Mouse (Mus musculus): ENCODE measurements around the gene Pptc7. TPM values are rescaled to one million over a fixed set of nuclear protein-coding genes. Genes with fewer than 3 reads are reported as not detected.

Gene Pptc7
- polyA plus RNA-seq, 1 experiment from 2014 or later = 13.0 TPM

GRCm38 (mm10) chr5:122302810-122303745 lies 18.9 kb downstream of the Pptc7 start:
- Histone ChIP-seq H3K27me3 (replicated peaks; ENCODE audit: control insufficient read depth, insufficient read depth, low read length) (no peaks in the 10 kb centered on the region), H3K9ac (ENCODE audit: low read depth, low read length) (no peak overlapping the region), H3K4me1 (replicated peaks; ENCODE audit: control insufficient read depth, insufficient read depth, low read length) (peaks cover 15% of the 10 kb centered on the region; the same call in 1 of the 2 replicates), H3K9me3 (ENCODE audit: control insufficient read depth) (no peaks in the 10 kb centered on the region), H3K36me3 (ENCODE audit: control insufficient read depth, insufficient read depth) (peaks cover 6% of the 10 kb centered on the region; the same call in 1 of the 2 replicates), H3K4me3 (ENCODE audit: low read depth, low read length) (no peak overlapping the region), H3K27ac (ENCODE audit: low read depth, low read length) (peak overlapping the region; percentile 71), H3K4me2 (replicated peaks; ENCODE audit: low read depth) (peak overlapping the region; percentile 18; the same call in 1 of the 2 replicates)
- ATAC-seq = peak; percentile 82
- TF ChIP-seq CTCF (IDR thresholded peaks at IDR 0.05; ENCODE audit: low read depth) = peak; percentile 73
- WGBS = 33% methylated on average over 17 of the region's 17 CpGs

- 71% methylated on average over 7 of the region's 7 CpGs for WGBS
- TF ChIP-seq CTCF (IDR thresholded peaks at IDR 0.05; ENCODE audit: low read depth) = no peak
- Histone ChIP-seq H3K4me1 (replicated peaks; ENCODE audit: control insufficient read depth, insufficient read depth, low read length) (peaks cover 15% of the 10 kb centered on the region; the same call in 1 of the 2 replicates), H3K36me3 (ENCODE audit: control insufficient read depth, insufficient read depth) (peaks cover 14% of the 10 kb centered on the region; the same call in 1 of the 2 replicates), H3K4me2 (replicated peaks; ENCODE audit: low read depth) (no peak overlapping the region), H3K4me3 (ENCODE audit: low read depth, low read length) (no peak overlapping the region), H3K27ac (ENCODE audit: low read depth, low read length) (peak overlapping the region; percentile 71; the same call in 1 of the 2 replicates), H3K9me3 (ENCODE audit: control insufficient read depth) (no peaks in the 10 kb centered on the region), H3K9ac (ENCODE audit: low read depth, low read length) (no peak overlapping the region), H3K27me3 (replicated peaks; ENCODE audit: control insufficient read depth, insufficient read depth, low read length) (no peaks in the 10 kb centered on the region)
- ATAC-seq = no peak
Observed at GRCm38 (mm10) chr5:122303937-122304336, 19.8 kb downstream of the Pptc7 start.

- no peak overlapping the region for H3K4me3 ChIP-seq (ENCODE audit: low read depth, low read length)
- H3K27ac ChIP-seq (ENCODE audit: low read depth, low read length) = 0 out of 2 replicates have a peak overlapping the region, but pooled peaks have one; percentile 41
- WGBS = 73% methylated on average over 6 of the region's 6 CpGs
- H3K4me2 ChIP-seq (replicated peaks; ENCODE audit: low read depth) = no peak overlapping the region
- H3K9me3 ChIP-seq (ENCODE audit: control insufficient read depth) = no peaks in the 10 kb centered on the region
- H3K27me3 ChIP-seq (replicated peaks; ENCODE audit: control insufficient read depth, insufficient read depth, low read length) = no peaks in the 10 kb centered on the region
- no peak for TF ChIP-seq CTCF (IDR thresholded peaks at IDR 0.05; ENCODE audit: low read depth)
- H3K9ac ChIP-seq (ENCODE audit: low read depth, low read length) = no peak overlapping the region
- ATAC-seq = no peak
- H3K4me1 ChIP-seq (replicated peaks; ENCODE audit: control insufficient read depth, insufficient read depth, low read length) = peaks cover 15% of the 10 kb centered on the region; the same call in 1 of the 2 replicates
- peaks cover 17% of the 10 kb centered on the region; the same call in 1 of the 2 replicates for H3K36me3 ChIP-seq (ENCODE audit: control insufficient read depth, insufficient read depth)
Observed at GRCm38 (mm10) chr5:122304541-122304940, 20.4 kb downstream of the Pptc7 start.

- TF ChIP-seq CTCF (IDR thresholded peaks at IDR 0.05; ENCODE audit: low read depth) = no peak
- Histone ChIP-seq H3K4me2 (replicated peaks; ENCODE audit: low read depth) (no peak overlapping the region), H3K27ac (ENCODE audit: low read depth, low read length) (no peak overlapping the region), H3K36me3 (ENCODE audit: control insufficient read depth, insufficient read depth) (peaks cover 21% of the 10 kb centered on the region; the same call in 1 of the 2 replicates), H3K27me3 (replicated peaks; ENCODE audit: control insufficient read depth, insufficient read depth, low read length) (no peaks in the 10 kb centered on the region), H3K9me3 (ENCODE audit: control insufficient read depth) (no peaks in the 10 kb centered on the region), H3K4me1 (replicated peaks; ENCODE audit: control insufficient read depth, insufficient read depth, low read length) (peaks cover 15% of the 10 kb centered on the region; the same call in 1 of the 2 replicates), H3K4me3 (ENCODE audit: low read depth, low read length) (no peak overlapping the region), H3K9ac (ENCODE audit: low read depth, low read length) (no peak overlapping the region)
- 67% methylated on average over 7 of the region's 7 CpGs for WGBS
- peak; percentile 37; the same call in 1 of the 2 replicates for ATAC-seq
Observed at GRCm38 (mm10) chr5:122305472-122305871, 21.3 kb downstream of the Pptc7 start.

- Histone ChIP-seq H3K27me3 (replicated peaks; ENCODE audit: control insufficient read depth, insufficient read depth, low read length) (no peaks in the 10 kb centered on the region), H3K27ac (ENCODE audit: low read depth, low read length) (no peak overlapping the region), H3K4me1 (replicated peaks; ENCODE audit: control insufficient read depth, insufficient read depth, low read length) (peaks cover 15% of the 10 kb centered on the region; the same call in 1 of the 2 replicates), H3K36me3 (ENCODE audit: control insufficient read depth, insufficient read depth) (peaks cover 30% of the 10 kb centered on the region; the same call in 1 of the 2 replicates), H3K9me3 (ENCODE audit: control insufficient read depth) (no peaks in the 10 kb centered on the region), H3K4me3 (ENCODE audit: low read depth, low read length) (no peak overlapping the region), H3K4me2 (replicated peaks; ENCODE audit: low read depth) (no peak overlapping the region), H3K9ac (ENCODE audit: low read depth, low read length) (no peak overlapping the region)
- WGBS = 90% methylated on average over 3 of the region's 3 CpGs
- ATAC-seq = no peak
- TF ChIP-seq CTCF (IDR thresholded peaks at IDR 0.05; ENCODE audit: low read depth) = no peak
Observed at GRCm38 (mm10) chr5:122306536-122306935, 22.4 kb downstream of the Pptc7 start.

- H3K9me3 ChIP-seq (ENCODE audit: control insufficient read depth) = no peaks in the 10 kb centered on the region
- H3K27ac ChIP-seq (ENCODE audit: low read depth, low read length) = no peak overlapping the region
- H3K4me1 ChIP-seq (replicated peaks; ENCODE audit: control insufficient read depth, insufficient read depth, low read length) = 0 out of 2 replicates have a peak, but pooled peaks cover under 1% of the 10 kb centered on the region
- 78% methylated on average over 8 of the region's 8 CpGs for WGBS
- peaks cover 67% of the 10 kb centered on the region for H3K36me3 ChIP-seq (ENCODE audit: control insufficient read depth, insufficient read depth)
- ATAC-seq = no peak
- H3K4me2 ChIP-seq (replicated peaks; ENCODE audit: low read depth) = no peak overlapping the region
- TF ChIP-seq CTCF (IDR thresholded peaks at IDR 0.05; ENCODE audit: low read depth) = no peak
- H3K9ac ChIP-seq (ENCODE audit: low read depth, low read length) = no peak overlapping the region
- H3K27me3 ChIP-seq (replicated peaks; ENCODE audit: control insufficient read depth, insufficient read depth, low read length) = no peaks in the 10 kb centered on the region
- H3K4me3 ChIP-seq (ENCODE audit: low read depth, low read length) = no peak overlapping the region
Observed at GRCm38 (mm10) chr5:122310699-122311098, 26.5 kb downstream of the Pptc7 start.
